Mouse (Mus musculus): ENCODE results near the gene Spef1.

- no peak for TF ChIP-seq CTCF (IDR thresholded peaks at IDR 0.05; ENCODE audit: insufficient read depth, low read depth, low read length)
- no peak for TF ChIP-seq POLR2A (IDR thresholded peaks at IDR 0.05; ENCODE audit: insufficient read depth, low read depth, low read length)
Measured at GRCm38 (mm10) chr2:131171401-131172104, 15.5 kb downstream of the Spef1 start.

All from olfactory bulb, adult 2 months (tissue).